Mouse (Mus musculus) lung, adult 2 months (tissue): ENCODE measurements around the gene Klf5.

ENCODE experiments used
- CTCF ChIP-seq: fragments of 200-500 bp; IDR thresholded peaks from 2 replicates; pipeline ENCODE4 v1.5.1; 2011; ENCODE audit warnings: mild to moderate bottlenecking, low read length, control low read depth; ENCODE audit not compliant: insufficient read depth
- POLR2A ChIP-seq: fragments of 200-500 bp; IDR thresholded peaks from 2 replicates; pipeline ENCODE4 v1.6.1; 2011; ENCODE audit warnings: low read depth, mild to moderate bottlenecking, control low read depth, low read length, borderline replicate concordance; ENCODE audit errors: extremely low read depth

DNA sequence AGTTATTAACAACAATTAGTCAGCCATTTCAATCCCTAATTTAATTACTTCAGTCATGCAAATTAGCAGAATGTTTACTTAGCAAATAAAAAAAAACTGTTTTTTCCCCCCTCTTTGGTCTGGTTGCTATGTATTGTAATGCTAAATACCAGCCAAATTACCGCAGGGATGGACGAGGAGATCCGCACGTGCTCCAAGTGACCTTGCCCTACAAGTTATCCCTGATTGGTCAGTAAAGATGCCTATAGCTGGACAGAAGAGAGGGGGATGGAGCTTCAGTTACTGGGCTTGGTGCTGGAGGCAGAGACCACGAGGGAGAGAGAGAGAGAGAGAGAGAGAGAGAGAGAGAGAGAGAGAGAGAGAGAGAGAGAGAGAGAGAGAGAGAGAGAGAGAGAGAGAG is 31.7 kb upstream of the Klf5 start:
- TF ChIP-seq CTCF (no peak), POLR2A (no peak)
